Mouse (Mus musculus) hindbrain, embryonic 12.5 days (tissue): Measurements from ENCODE around the gene Igdcc4. TPM values are rescaled to one million over a fixed set of nuclear protein-coding genes. Genes with fewer than 3 reads are reported as not detected.

Experiments used
- ATAC-seq: fragments of 200-750 bp; cut with Nextera tagmentation; 2 replicates; pipeline ENCODE4 v1.8.0; 2017; ENCODE audit warnings: moderate TSS enrichment; ENCODE audit not compliant: low FRiP score
- H3K27ac ChIP-seq: fragments of 300-500 bp; sonication (generic); 2 replicates; pipeline ENCODE4 v1.5.1; 2016; ENCODE audit warnings: mild to moderate bottlenecking
- H3K27me3 ChIP-seq: fragments of 300-500 bp; sonication (generic); 2 replicates; pipeline ENCODE4 v1.6.1; 2016; ENCODE audit warnings: mild to moderate bottlenecking
- H3K36me3 ChIP-seq: fragments of 300-500 bp; sonication (generic); 2 replicates; pipeline ENCODE4 v1.6.1; 2016; ENCODE audit warnings: mild to moderate bottlenecking
- H3K4me1 ChIP-seq: fragments of 300-500 bp; sonication (generic); 2 replicates; pipeline ENCODE4 v1.6.1; 2016
- H3K4me2 ChIP-seq: fragments of 300-500 bp; sonication (generic); replicated peaks from 2 replicates; pipeline ENCODE4 v1.6.1; 2016; ENCODE audit warnings: mild to moderate bottlenecking
- H3K4me3 ChIP-seq: fragments of 300-500 bp; sonication (generic); 2 replicates; pipeline ENCODE4 v1.5.1; 2016; ENCODE audit warnings: mild to moderate bottlenecking
- H3K9ac ChIP-seq: fragments of 300-500 bp; sonication (generic); 2 replicates; pipeline ENCODE4 v1.6.1; 2016; ENCODE audit warnings: mild to moderate bottlenecking, moderate library complexity
- H3K9me3 ChIP-seq: fragments of 300-500 bp; sonication (generic); replicated peaks from 2 replicates; pipeline ENCODE4 v1.6.1; 2016; ENCODE audit warnings: mild to moderate bottlenecking
- WGBS: fragments of 180-500 bp; shearing (Covaris S2); methylation state at CpG from one replicate; pipeline ENCODE4 v1.1.7; 2016; 5-methylcytosine and 5-hydroxymethylcytosine counted together
- polyA plus RNA-seq: library from polyadenylated mRNA; unstranded; fragments of >200 nt; fragmentation: Nextera tagmentation; extraction: Ambion mirVana; gene quantifications from 2 replicates; pipeline ENCODE4 v1.2.1, GENCODE M21; 2016

Igdcc4 gene
- polyA plus RNA-seq, 1 experiment from 2014 or later, result 14.5 TPM

DNA sequence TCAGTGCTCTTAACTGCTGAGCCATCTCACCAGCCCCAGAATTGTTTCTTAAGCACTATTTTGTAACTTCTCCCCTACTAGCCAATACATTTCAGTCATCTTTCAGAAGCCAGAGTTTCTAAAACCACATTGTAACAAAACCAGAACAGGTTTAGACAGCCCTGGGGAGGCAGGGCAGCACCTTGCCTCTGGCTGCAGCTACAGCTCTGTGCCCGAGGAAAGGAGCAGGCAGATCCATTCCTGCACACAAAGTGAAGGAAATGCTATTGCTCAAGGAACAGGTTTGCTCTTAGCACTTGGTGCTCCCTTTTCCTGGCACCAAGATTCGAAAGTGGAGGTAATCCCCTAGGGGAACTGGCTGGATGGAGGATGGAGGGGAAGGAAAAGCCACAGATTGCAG is 16.2 kb downstream of the Igdcc4 start:
- no peak overlapping the region for H3K9ac ChIP-seq
- no peak overlapping the region for H3K4me2 ChIP-seq
- ATAC-seq, result no peak
- H3K4me1 ChIP-seq, result peaks cover 2% of the 10 kb centered on the region; the same call in 1 of the 2 replicates
- no peak overlapping the region for H3K27ac ChIP-seq
- H3K36me3 ChIP-seq, result peaks cover 10% of the 10 kb centered on the region; the same call in 1 of the 2 replicates
- H3K4me3 ChIP-seq, result no peak overlapping the region
- WGBS, result 68% methylated on average over 2 of the region's 2 CpGs
- no peaks in the 10 kb centered on the region for H3K9me3 ChIP-seq
- H3K27me3 ChIP-seq, result peaks cover 9% of the 10 kb centered on the region

DNA sequence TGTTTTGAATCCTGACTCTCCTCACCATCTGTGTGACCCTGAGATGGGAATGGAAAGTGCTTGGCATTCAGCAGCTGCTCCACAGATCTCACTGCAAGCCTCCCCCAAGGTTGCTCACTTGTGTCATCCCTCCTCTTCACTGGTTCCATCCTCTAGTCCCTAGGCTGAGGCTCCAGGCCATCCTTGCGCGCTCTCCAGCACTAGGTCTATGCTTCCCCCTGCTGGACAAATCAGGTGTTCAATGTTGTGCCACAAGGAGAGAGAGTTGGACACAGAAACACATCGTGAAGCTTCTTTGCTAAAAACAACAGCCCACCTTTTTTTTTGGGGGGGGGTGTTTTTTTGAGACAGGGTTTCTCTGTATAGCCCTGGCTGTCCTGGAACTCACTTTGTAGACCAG is 19.6 kb downstream of the Igdcc4 start:
- 0 out of 2 replicates have a peak, but pooled peaks have one; percentile 24 for ATAC-seq
- H3K9me3 ChIP-seq, result no peaks in the 10 kb centered on the region
- H3K36me3 ChIP-seq, result peaks cover 10% of the 10 kb centered on the region; the same call in 1 of the 2 replicates
- peaks cover 28% of the 10 kb centered on the region for H3K27me3 ChIP-seq
- H3K4me3 ChIP-seq, result no peak overlapping the region
- no peak overlapping the region for H3K9ac ChIP-seq
- H3K4me2 ChIP-seq, result no peak overlapping the region
- 9% methylated on average over 3 of the region's 3 CpGs for WGBS
- H3K27ac ChIP-seq, result no peak overlapping the region
- peaks cover 12% of the 10 kb centered on the region for H3K4me1 ChIP-seq

DNA sequence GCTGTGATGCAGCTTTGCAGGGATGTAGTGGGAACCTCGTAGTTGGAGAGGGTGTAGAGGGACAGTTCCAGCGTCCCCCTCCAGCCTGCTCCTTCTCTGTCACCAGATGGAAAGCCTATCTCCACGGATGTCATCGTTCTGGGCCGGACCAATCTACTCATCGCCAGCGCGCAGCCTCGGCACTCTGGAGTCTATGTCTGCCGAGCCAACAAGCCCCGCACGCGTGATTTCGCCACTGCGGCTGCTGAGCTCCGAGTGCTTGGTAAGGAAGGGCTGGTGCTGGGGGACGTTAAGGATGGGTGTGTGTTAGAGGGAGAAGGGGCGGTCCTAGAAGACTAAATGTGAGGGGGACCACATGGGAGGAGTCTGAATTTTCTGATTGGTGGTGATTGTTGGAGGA is 21.3 kb downstream of the Igdcc4 start:
- Histone ChIP-seq H3K4me1 (peaks cover 12% of the 10 kb centered on the region), H3K36me3 (peaks cover 17% of the 10 kb centered on the region), H3K27me3 (peaks cover 28% of the 10 kb centered on the region), H3K27ac (no peak overlapping the region), H3K9ac (no peak overlapping the region), H3K4me2 (peak overlapping the region; percentile 36), H3K4me3 (no peak overlapping the region), H3K9me3 (no peaks in the 10 kb centered on the region)
- WGBS, result 15% methylated on average over 18 of the region's 18 CpGs
- ATAC-seq, result no peak

- Histone ChIP-seq H3K4me3 (peak overlapping the region; percentile 42), H3K9me3 (no peaks in the 10 kb centered on the region), H3K4me2 (peak overlapping the region; percentile 91), H3K27ac (no peak overlapping the region), H3K36me3 (peaks cover 11% of the 10 kb centered on the region), H3K4me1 (peaks cover 17% of the 10 kb centered on the region), H3K9ac (peak overlapping the region; percentile 68), H3K27me3 (peaks cover 30% of the 10 kb centered on the region)
- ATAC-seq, result peak; percentile 44
- 3% methylated on average over 46 of the region's 48 CpGs for WGBS
Observed at GRCm38 (mm10) chr9:65123552-65124168, 22.4 kb downstream of the Igdcc4 start.

DNA sequence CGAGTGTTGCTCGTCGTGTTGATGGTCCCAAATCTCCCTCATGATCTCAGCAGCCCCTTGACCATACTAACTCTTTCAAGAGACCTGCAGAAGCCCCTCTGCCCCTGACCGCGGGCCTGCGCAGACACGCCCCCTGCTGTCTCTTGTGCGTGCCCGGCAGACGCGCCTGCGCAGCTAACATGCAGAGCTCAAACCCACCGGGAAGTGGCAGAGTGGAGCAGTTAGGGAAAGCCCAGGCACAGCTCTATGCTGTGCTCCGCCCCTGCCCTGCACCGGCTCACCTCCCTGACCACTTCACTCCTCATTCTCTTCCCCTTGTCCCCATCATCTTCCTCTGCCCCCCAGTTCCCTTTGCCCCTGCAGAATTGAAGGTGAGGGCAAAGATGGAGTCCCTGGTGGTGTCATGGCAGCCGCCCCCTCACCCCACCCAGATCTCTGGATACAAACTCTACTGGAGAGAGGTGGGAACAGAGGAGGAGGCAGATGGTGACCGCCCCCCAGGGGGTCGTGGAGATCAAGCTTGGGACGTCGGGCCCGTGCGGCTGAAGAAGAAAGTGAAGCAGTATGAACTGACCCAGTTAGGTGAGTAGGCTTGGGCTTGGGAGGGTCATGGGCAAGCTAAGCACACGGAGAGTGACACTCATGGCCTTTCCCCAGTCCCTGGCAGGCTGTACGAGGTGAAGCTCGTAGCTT is 27.0 kb downstream of the Igdcc4 start:
- no peak overlapping the region for H3K4me3 ChIP-seq
- peaks cover 13% of the 10 kb centered on the region; the same call in 1 of the 2 replicates for H3K27me3 ChIP-seq
- WGBS, result 10% methylated on average over 25 of the region's 25 CpGs
- H3K9ac ChIP-seq, result no peak overlapping the region
- peaks cover 15% of the 10 kb centered on the region for H3K4me1 ChIP-seq
- H3K27ac ChIP-seq, result no peak overlapping the region
- H3K9me3 ChIP-seq, result no peaks in the 10 kb centered on the region
- peak overlapping the region; percentile 26; the same call in 1 of the 2 replicates for H3K4me2 ChIP-seq
- peaks cover 11% of the 10 kb centered on the region; the same call in 1 of the 2 replicates for H3K36me3 ChIP-seq
- peak; percentile 29; the same call in 1 of the 2 replicates for ATAC-seq

GRCm38 (mm10) chr9:65131717-65132116 is 30.4 kb downstream of the Igdcc4 start:
- ATAC-seq, result no peak

GRCm38 (mm10) chr9:65133739-65134138 is 32.5 kb downstream of the Igdcc4 start:
- Histone ChIP-seq H3K27ac (no peak overlapping the region), H3K4me3 (no peak overlapping the region), H3K4me1 (peaks cover 13% of the 10 kb centered on the region), H3K36me3 (0 out of 2 replicates have a peak, but pooled peaks cover 3% of the 10 kb centered on the region), H3K9ac (no peak overlapping the region), H3K4me2 (no peak overlapping the region), H3K9me3 (no peaks in the 10 kb centered on the region), H3K27me3 (no peaks in the 10 kb centered on the region)
- ATAC-seq, result peak; percentile 58
- 4% methylated on average over 10 of the region's 10 CpGs for WGBS

More at GRCm38 (mm10) chr9:65131717-65132116, 30.4 kb downstream of the Igdcc4 start:
- no peaks in the 10 kb centered on the region for H3K9me3 ChIP-seq
- H3K4me3 ChIP-seq, result no peak overlapping the region
- 84% methylated on average over 5 of the region's 5 CpGs for WGBS
- H3K27ac ChIP-seq, result no peak overlapping the region
- H3K9ac ChIP-seq, result no peak overlapping the region
- peaks cover 17% of the 10 kb centered on the region for H3K4me1 ChIP-seq
- H3K4me2 ChIP-seq, result no peak overlapping the region
- peaks cover 10% of the 10 kb centered on the region; the same call in 1 of the 2 replicates for H3K36me3 ChIP-seq
- 0 out of 2 replicates have a peak, but pooled peaks cover 2% of the 10 kb centered on the region for H3K27me3 ChIP-seq

GRCm38 (mm10) chr9:65135126-65135525 is 33.8 kb downstream of the Igdcc4 start:
- ATAC-seq, result no peak
- WGBS, result 80% methylated on average over 4 of the region's 4 CpGs
- Histone ChIP-seq H3K27ac (no peak overlapping the region), H3K9ac (no peak overlapping the region), H3K4me1 (peaks cover 21% of the 10 kb centered on the region), H3K9me3 (no peaks in the 10 kb centered on the region), H3K36me3 (0 out of 2 replicates have a peak, but pooled peaks cover 3% of the 10 kb centered on the region), H3K4me3 (no peak overlapping the region), H3K4me2 (no peak overlapping the region), H3K27me3 (no peaks in the 10 kb centered on the region)

DNA sequence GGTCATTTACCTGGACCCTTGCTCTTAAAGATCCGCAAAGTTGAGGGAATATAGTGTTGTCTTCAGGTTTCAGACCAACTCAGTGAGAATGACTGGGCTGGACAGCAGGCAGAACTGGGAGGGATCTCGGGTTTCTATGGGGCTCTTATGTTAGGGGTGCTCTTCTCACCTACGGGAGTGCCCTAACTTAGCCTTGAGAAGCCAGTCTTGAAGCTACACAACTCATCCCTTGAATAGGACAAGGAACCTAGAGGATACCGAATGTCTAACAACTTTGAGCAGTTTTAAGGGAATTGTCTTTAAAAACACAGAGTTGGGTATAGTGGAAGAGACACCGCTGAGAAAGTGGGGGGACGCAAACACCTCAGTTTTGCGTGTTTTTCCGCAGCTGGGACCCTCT is 39.2 kb downstream of the Igdcc4 start:
- H3K27me3 ChIP-seq, result no peaks in the 10 kb centered on the region
- H3K4me3 ChIP-seq, result peak overlapping the region; percentile 96
- H3K4me2 ChIP-seq, result peak overlapping the region; percentile 78
- H3K9ac ChIP-seq, result peak overlapping the region; percentile 97
- H3K27ac ChIP-seq, result peak overlapping the region; percentile 98
- H3K9me3 ChIP-seq, result no peaks in the 10 kb centered on the region
- H3K36me3 ChIP-seq, result peaks cover 12% of the 10 kb centered on the region
- H3K4me1 ChIP-seq, result peaks cover 50% of the 10 kb centered on the region
- WGBS, result 2% methylated on average over 8 of the region's 8 CpGs
- ATAC-seq, result no peak

DNA sequence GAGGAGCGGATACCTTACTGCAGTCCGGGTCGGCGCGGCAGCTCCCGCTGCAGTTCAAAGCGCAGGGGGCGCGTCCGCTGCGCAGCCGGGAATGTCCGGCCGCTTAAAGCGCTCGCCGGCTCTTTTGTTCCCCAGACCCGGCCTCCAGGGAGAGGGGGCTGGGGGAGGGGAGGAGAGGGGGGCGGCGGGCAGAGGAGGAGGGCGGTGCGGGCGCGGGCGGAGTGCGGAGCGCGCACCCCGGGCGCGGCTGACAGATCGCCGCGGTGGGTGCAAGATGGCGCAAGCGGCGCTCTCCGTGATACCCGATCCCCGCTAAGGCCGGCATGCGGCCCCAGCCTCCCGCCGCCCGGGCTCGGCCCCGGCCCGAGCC is 39.6 kb downstream of the Igdcc4 start, which contains the start of gene Igdcc3:
Gene Igdcc3, plus strand, starts transcription at position 254 of the 370 bp plus-strand sequence.
- peaks cover 55% of the 10 kb centered on the region for H3K4me1 ChIP-seq
- H3K9ac ChIP-seq, result peak within 1 kb of the TSS; percentile 97
- H3K36me3 ChIP-seq, result peaks cover 13% of the 10 kb centered on the region
- H3K9me3 ChIP-seq, result no peaks in the 10 kb centered on the region
- peak; percentile 87 for ATAC-seq
- under 1% methylated on average over 41 of the region's 48 CpGs for WGBS
- peak within 1 kb of the TSS; percentile 98 for H3K27ac ChIP-seq
- H3K27me3 ChIP-seq, result no peaks in the 10 kb centered on the region
- H3K4me3 ChIP-seq, result peak within 1 kb of the TSS; percentile 96
- peak within 1 kb of the TSS; percentile 78 for H3K4me2 ChIP-seq

GRCm38 (mm10) chr9:65141306-65141975 is 40.2 kb downstream of the Igdcc4 start:
- H3K27ac ChIP-seq, result peak overlapping the region; percentile 98
- H3K4me3 ChIP-seq, result peak overlapping the region; percentile 96
- peak; percentile 68 for ATAC-seq
- peaks cover 16% of the 10 kb centered on the region for H3K36me3 ChIP-seq
- H3K9ac ChIP-seq, result peak overlapping the region; percentile 97
- H3K27me3 ChIP-seq, result no peaks in the 10 kb centered on the region
- H3K9me3 ChIP-seq, result no peaks in the 10 kb centered on the region
- peak overlapping the region; percentile 78 for H3K4me2 ChIP-seq
- under 1% methylated on average over 66 of the region's 73 CpGs for WGBS
- peaks cover 60% of the 10 kb centered on the region for H3K4me1 ChIP-seq

- ATAC-seq, result peak; percentile 58
- H3K4me2 ChIP-seq, result peak overlapping the region; percentile 78
- no peaks in the 10 kb centered on the region for H3K27me3 ChIP-seq
- peaks cover 60% of the 10 kb centered on the region for H3K4me1 ChIP-seq
- H3K9ac ChIP-seq, result peak overlapping the region; percentile 97
- peak overlapping the region; percentile 96 for H3K4me3 ChIP-seq
- 0% methylated on average over 17 of the region's 17 CpGs for WGBS
- H3K36me3 ChIP-seq, result peaks cover 19% of the 10 kb centered on the region
- H3K9me3 ChIP-seq, result no peaks in the 10 kb centered on the region
- peak overlapping the region; percentile 98 for H3K27ac ChIP-seq
Observed at GRCm38 (mm10) chr9:65141976-65142318, 40.7 kb downstream of the Igdcc4 start.
